Mouse (Mus musculus): ENCODE measurements around the gene Gm3238. TPM values are rescaled to one million over a fixed set of nuclear protein-coding genes. Genes with fewer than 3 reads are reported as not detected.
"Not testable (repeated sequence)": the region's sequence is repeated elsewhere in the genome, so short reads cannot be mapped to it uniquely, and the experiment has no call there.

Gene Gm3238
- polyA plus RNA-seq, 1 experiment from 2014 or later = not detected

DNA sequence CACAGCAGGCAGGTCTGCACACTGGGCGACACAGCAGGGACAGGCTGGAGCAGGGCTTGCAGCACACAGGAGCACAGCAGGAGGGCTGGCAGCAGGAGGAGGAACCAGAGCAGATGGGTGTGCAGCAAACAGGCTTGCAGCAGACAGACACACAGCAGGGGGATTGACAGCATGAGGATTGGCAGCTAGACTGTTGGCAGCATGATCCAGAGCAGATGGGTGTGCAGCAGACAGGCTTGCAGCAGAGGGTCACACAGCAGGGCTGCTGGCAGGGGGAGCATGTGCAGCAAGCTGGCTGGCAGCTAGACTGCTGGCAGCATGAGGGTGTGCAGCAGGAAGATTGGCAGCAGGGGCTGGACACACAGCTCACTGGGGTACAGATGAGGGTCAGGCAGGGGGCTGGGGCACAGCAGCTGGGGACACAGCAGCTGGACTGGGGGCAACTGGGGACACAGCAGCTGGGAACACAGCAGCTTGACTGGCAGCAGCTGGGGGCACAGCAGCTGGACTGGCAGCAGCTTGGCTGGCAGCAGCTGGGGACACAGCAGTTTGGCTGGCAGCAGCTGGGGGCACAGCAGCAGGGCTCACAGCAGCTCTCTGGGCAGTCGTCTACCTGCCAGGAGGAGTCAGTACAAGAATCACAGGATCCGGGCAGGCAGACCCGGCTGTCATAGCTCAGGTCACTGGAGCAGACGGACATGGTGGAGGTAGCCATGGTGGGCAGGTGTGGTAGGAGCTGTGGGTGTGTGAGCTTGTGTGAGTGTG, 29.0 kb downstream of the Gm3238 start, which contains the start of gene Gm18596:
Gene Gm18596 (minus strand): TSS at position 715 of the 765 bp plus-strand sequence.
- not testable (repeated sequence) for H3K27me3 ChIP-seq (replicated peaks); H3K9me3 ChIP-seq; H3K4me1 ChIP-seq; H3K4me3 ChIP-seq; H3K36me3 ChIP-seq; H3K9ac ChIP-seq; H3K27ac ChIP-seq (replicated peaks); ATAC-seq (ENCODE audit: extremely low read depth, insufficient number of reproducible peaks, low FRiP score, low TSS enrichment); H3K4me2 ChIP-seq
- 49% methylated on average over 5 of the region's 5 CpGs for WGBS

DNA sequence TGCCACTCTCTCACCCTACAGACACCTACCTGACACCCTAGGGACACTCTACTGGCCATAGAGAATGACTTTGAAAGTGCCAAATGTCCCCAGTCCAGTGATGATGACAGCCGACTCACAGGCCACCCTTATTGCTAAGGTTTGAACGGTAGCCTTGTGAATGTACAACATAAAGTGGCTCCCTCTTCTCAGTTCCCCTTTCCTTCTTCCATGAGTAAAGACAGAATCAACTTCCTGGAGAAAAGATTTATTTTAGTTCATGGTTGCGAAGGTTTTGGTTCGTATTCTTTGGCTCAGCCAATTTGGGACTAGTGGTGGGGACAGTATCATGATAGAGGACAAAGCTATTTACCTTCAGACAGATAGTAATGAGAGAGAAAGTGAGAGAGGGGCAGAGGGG, 32.2 kb downstream of the Gm3238 start:
- Histone ChIP-seq H3K9me3 (peaks cover 11% of the 10 kb centered on the region), H3K4me2 (no peak overlapping the region), H3K27me3 (replicated peaks) (no peaks in the 10 kb centered on the region), H3K27ac (replicated peaks) (no peak overlapping the region), H3K4me1 (no peaks in the 10 kb centered on the region), H3K36me3 (no peaks in the 10 kb centered on the region), H3K4me3 (no peak overlapping the region), H3K9ac (no peak overlapping the region)
- WGBS = 77% methylated on average over 4 of the region's 4 CpGs
- ATAC-seq (ENCODE audit: extremely low read depth, insufficient number of reproducible peaks, low FRiP score, low TSS enrichment) = no peak

GRCm38 (mm10) chr10:77735928-77736327, 35.2 kb downstream of the Gm3238 start:
- H3K36me3 ChIP-seq = no peaks in the 10 kb centered on the region
- H3K4me2 ChIP-seq = no peak overlapping the region
- no peaks in the 10 kb centered on the region for H3K27me3 ChIP-seq (replicated peaks)
- peaks cover 13% of the 10 kb centered on the region for H3K9me3 ChIP-seq
- ATAC-seq (ENCODE audit: extremely low read depth, insufficient number of reproducible peaks, low FRiP score, low TSS enrichment) = no peak
- H3K9ac ChIP-seq = no peak overlapping the region
- no peak overlapping the region for H3K4me3 ChIP-seq
- WGBS = 86% methylated on average over 1 of the region's 1 CpGs
- H3K27ac ChIP-seq (replicated peaks) = no peak overlapping the region
- no peaks in the 10 kb centered on the region for H3K4me1 ChIP-seq

DNA sequence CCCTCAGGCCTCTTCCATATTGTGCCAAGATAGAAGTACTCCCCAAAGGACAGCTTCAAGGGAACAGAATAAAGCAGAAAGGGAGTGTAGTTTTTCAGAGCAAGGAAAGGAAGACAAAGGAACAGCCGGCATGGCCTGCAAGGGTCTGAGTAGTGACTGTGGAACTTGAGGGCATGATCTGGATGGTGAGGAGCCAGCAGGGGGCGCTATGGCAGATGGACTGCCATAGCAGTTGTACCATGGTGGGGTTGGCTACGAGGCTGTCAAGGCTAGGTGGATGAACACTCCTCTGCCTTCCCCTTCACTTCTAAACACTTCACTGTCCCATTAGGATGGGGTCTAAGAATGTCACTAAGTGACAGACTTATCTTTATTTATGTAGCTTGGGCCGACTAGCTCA, 41.9 kb downstream of the Gm3238 start:
- ATAC-seq (ENCODE audit: extremely low read depth, insufficient number of reproducible peaks, low FRiP score, low TSS enrichment) = no peak
- H3K9me3 ChIP-seq = peaks cover 4% of the 10 kb centered on the region
- WGBS = 45% methylated on average over 4 of the region's 4 CpGs
- no peak overlapping the region for H3K4me3 ChIP-seq
- H3K36me3 ChIP-seq = no peaks in the 10 kb centered on the region
- no peak overlapping the region for H3K9ac ChIP-seq
- no peaks in the 10 kb centered on the region for H3K4me1 ChIP-seq
- H3K27me3 ChIP-seq (replicated peaks) = no peaks in the 10 kb centered on the region
- no peak overlapping the region for H3K27ac ChIP-seq (replicated peaks)
- no peak overlapping the region for H3K4me2 ChIP-seq

- no peak overlapping the region for H3K9ac ChIP-seq
- no peaks in the 10 kb centered on the region for H3K36me3 ChIP-seq
- no peak overlapping the region for H3K4me2 ChIP-seq
- no peak for ATAC-seq (ENCODE audit: extremely low read depth, insufficient number of reproducible peaks, low FRiP score, low TSS enrichment)
- no peaks in the 10 kb centered on the region for H3K27me3 ChIP-seq (replicated peaks)
- H3K27ac ChIP-seq (replicated peaks) = no peak overlapping the region
- no peaks in the 10 kb centered on the region for H3K4me1 ChIP-seq
- WGBS = 53% methylated on average over 4 of the region's 4 CpGs
- H3K4me3 ChIP-seq = no peak overlapping the region
- H3K9me3 ChIP-seq = no peaks in the 10 kb centered on the region
Measured at GRCm38 (mm10) chr10:77728280-77728679, 42.8 kb downstream of the Gm3238 start.

DNA sequence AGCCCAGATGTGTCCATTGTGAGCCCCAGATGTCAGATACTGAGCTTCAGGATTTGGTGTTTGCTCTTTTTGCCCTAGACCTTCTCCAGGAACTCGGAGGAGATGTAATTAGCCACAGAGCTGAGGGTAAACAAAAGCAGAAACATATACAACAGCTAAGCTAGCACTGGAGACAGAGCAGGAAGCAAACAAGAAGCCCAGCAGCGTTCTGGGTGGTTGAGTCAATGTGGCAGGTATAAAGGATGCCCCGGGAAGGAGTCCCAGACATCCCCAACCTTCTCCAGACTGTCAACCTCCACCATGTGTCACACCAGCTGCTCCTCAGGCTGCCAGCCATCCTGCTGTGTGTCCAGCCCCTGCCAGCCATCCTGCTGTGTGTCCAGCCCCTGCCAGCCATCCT, 44.9 kb downstream of the Gm3238 start, which contains the start of gene Gm10100:
Gene Gm10100 (plus strand): TSS at position 301 of the 400 bp plus-strand sequence.
- Histone ChIP-seq H3K27ac (replicated peaks) (no peak within 1 kb of the TSS), H3K9me3 (no peaks in the 10 kb centered on the region), H3K4me1 (no peaks in the 10 kb centered on the region), H3K4me2 (no peak within 1 kb of the TSS), H3K9ac (no peak within 1 kb of the TSS), H3K36me3 (no peaks in the 10 kb centered on the region), H3K4me3 (no peak within 1 kb of the TSS), H3K27me3 (replicated peaks) (no peaks in the 10 kb centered on the region)
- WGBS = 24% methylated on average over 3 of the region's 3 CpGs
- ATAC-seq (ENCODE audit: extremely low read depth, insufficient number of reproducible peaks, low FRiP score, low TSS enrichment) = no peak

DNA sequence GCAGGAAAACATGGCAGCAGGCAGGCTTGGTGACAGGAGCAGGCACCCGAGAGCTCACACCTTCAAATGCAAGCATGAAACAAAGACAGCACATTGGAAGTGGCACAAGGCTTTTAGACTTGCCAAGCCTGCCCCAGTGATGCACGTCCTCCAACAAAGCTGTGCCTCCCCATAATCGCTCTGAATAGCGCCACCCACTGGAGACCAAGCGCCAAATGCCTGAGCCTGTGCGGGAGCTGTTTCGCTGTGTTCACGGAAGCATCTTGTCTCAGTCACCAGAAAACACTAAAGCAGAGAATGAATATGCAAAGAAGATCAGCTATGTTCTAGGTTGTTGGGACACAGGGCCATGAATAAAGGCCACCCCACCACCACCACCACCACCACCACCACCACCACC, 46.3 kb downstream of the Gm3238 start:
- no peak overlapping the region for H3K4me2 ChIP-seq
- WGBS = 65% methylated on average over 8 of the region's 8 CpGs
- H3K4me3 ChIP-seq = no peak overlapping the region
- no peak for ATAC-seq (ENCODE audit: extremely low read depth, insufficient number of reproducible peaks, low FRiP score, low TSS enrichment)
- H3K27me3 ChIP-seq (replicated peaks) = no peaks in the 10 kb centered on the region
- H3K27ac ChIP-seq (replicated peaks) = no peak overlapping the region
- H3K36me3 ChIP-seq = no peaks in the 10 kb centered on the region
- H3K4me1 ChIP-seq = no peaks in the 10 kb centered on the region
- no peaks in the 10 kb centered on the region for H3K9me3 ChIP-seq
- H3K9ac ChIP-seq = no peak overlapping the region

Other genes with a start within 250 kb of the Gm3238 start
- gene Itgb2, start 241.1 kb downstream of the Gm3238 start, polyA plus RNA-seq (2015; fragmentation: Nextera tagmentation; extraction: Ambion mirVana) = 1.5 and 1.6 TPM in 2 replicates
- gene Pttg1ip, start 189.6 kb downstream of the Gm3238 start, polyA plus RNA-seq (2015; fragmentation: Nextera tagmentation; extraction: Ambion mirVana) = 103 and 110 TPM in 2 replicates
- gene Sumo3, start 165.2 kb downstream of the Gm3238 start, polyA plus RNA-seq (2015; fragmentation: Nextera tagmentation; extraction: Ambion mirVana) = 171 and 186 TPM in 2 replicates
- 2.8 TPM in 1 of 2 replicates, not detected in the other for gene Gm49325, start 165.1 kb downstream of the Gm3238 start, polyA plus RNA-seq (2015; fragmentation: Nextera tagmentation; extraction: Ambion mirVana)
- 78.6 and 81.9 TPM in 2 replicates for gene Ube2g2, start 149.1 kb downstream of the Gm3238 start, polyA plus RNA-seq (2015; fragmentation: Nextera tagmentation; extraction: Ambion mirVana)
- 0.07 TPM in 1 of 2 replicates, not detected in the other for gene Tspear, start 84.8 kb downstream of the Gm3238 start, polyA plus RNA-seq (2015; fragmentation: Nextera tagmentation; extraction: Ambion mirVana)
- not detected in 2 replicates for gene Gm19402, start 80.6 kb downstream of the Gm3238 start, polyA plus RNA-seq (2015; fragmentation: Nextera tagmentation; extraction: Ambion mirVana)
- not detected in 2 replicates for gene Gm9508, start 74.1 kb downstream of the Gm3238 start, polyA plus RNA-seq (2015; fragmentation: Nextera tagmentation; extraction: Ambion mirVana)
- gene Gm10272, start 64.7 kb downstream of the Gm3238 start, polyA plus RNA-seq (2015; fragmentation: Nextera tagmentation; extraction: Ambion mirVana) = not detected in 2 replicates
- gene Gm10024, start 59.9 kb downstream of the Gm3238 start, polyA plus RNA-seq (2015; fragmentation: Nextera tagmentation; extraction: Ambion mirVana) = not detected in 2 replicates
- not detected in 2 replicates for gene Gm10142, start 55.5 kb downstream of the Gm3238 start, polyA plus RNA-seq (2015; fragmentation: Nextera tagmentation; extraction: Ambion mirVana)
- gene Krtap12-1, start 50.7 kb downstream of the Gm3238 start, polyA plus RNA-seq (2015; fragmentation: Nextera tagmentation; extraction: Ambion mirVana) = not detected in 2 replicates
- not detected in 2 replicates for gene Gm10100, start 44.8 kb downstream of the Gm3238 start, polyA plus RNA-seq (2015; fragmentation: Nextera tagmentation; extraction: Ambion mirVana)
- not detected in 2 replicates for gene Gm18596, start 28.7 kb downstream of the Gm3238 start, polyA plus RNA-seq (2015; fragmentation: Nextera tagmentation; extraction: Ambion mirVana)
- not detected in 2 replicates for gene Gm9736, start 20.0 kb downstream of the Gm3238 start, polyA plus RNA-seq (2015; fragmentation: Nextera tagmentation; extraction: Ambion mirVana)
- not detected in 2 replicates for gene Gm3233, start 11.6 kb downstream of the Gm3238 start, polyA plus RNA-seq (2015; fragmentation: Nextera tagmentation; extraction: Ambion mirVana)
- not detected in 2 replicates for gene Gm7138, start 5.6 kb upstream of the Gm3238 start, polyA plus RNA-seq (2015; fragmentation: Nextera tagmentation; extraction: Ambion mirVana)
- gene Gm3250, start 11.2 kb upstream of the Gm3238 start, polyA plus RNA-seq (2015; fragmentation: Nextera tagmentation; extraction: Ambion mirVana) = not detected in 2 replicates
- not detected in 2 replicates for gene Gm7137, start 16.9 kb upstream of the Gm3238 start, polyA plus RNA-seq (2015; fragmentation: Nextera tagmentation; extraction: Ambion mirVana)
- gene Gm9639, start 23.8 kb upstream of the Gm3238 start, polyA plus RNA-seq (2015; fragmentation: Nextera tagmentation; extraction: Ambion mirVana) = not detected in 2 replicates
- not detected in 2 replicates for gene Gm19668, start 27.8 kb upstream of the Gm3238 start, polyA plus RNA-seq (2015; fragmentation: Nextera tagmentation; extraction: Ambion mirVana)
- gene Gm9507, start 40.5 kb upstream of the Gm3238 start, polyA plus RNA-seq (2015; fragmentation: Nextera tagmentation; extraction: Ambion mirVana) = not detected in 2 replicates
- gene Gm2696, start 43.4 kb upstream of the Gm3238 start, polyA plus RNA-seq (2015; fragmentation: Nextera tagmentation; extraction: Ambion mirVana) = not detected in 2 replicates
- gene Krtap10-4, start 55.8 kb upstream of the Gm3238 start, polyA plus RNA-seq (2015; fragmentation: Nextera tagmentation; extraction: Ambion mirVana) = not detected in 2 replicates
- not detected in 2 replicates for gene Krtap10-10, start 64.6 kb upstream of the Gm3238 start, polyA plus RNA-seq (2015; fragmentation: Nextera tagmentation; extraction: Ambion mirVana)
- not detected in 2 replicates for gene Gm36176, start 75.5 kb upstream of the Gm3238 start, polyA plus RNA-seq (2015; fragmentation: Nextera tagmentation; extraction: Ambion mirVana)
- gene Gm10318, start 81.5 kb upstream of the Gm3238 start, polyA plus RNA-seq (2015; fragmentation: Nextera tagmentation; extraction: Ambion mirVana) = not detected in 2 replicates
- gene Gm3285, start 90.7 kb upstream of the Gm3238 start, polyA plus RNA-seq (2015; fragmentation: Nextera tagmentation; extraction: Ambion mirVana) = not detected in 2 replicates
- 1.8 and 2.0 TPM in 2 replicates for gene Lrrc3, start 131.2 kb upstream of the Gm3238 start, polyA plus RNA-seq (2015; fragmentation: Nextera tagmentation; extraction: Ambion mirVana)
- 0.19 and 0.23 TPM in 2 replicates for gene Trpm2, start 199.2 kb upstream of the Gm3238 start, polyA plus RNA-seq (2015; fragmentation: Nextera tagmentation; extraction: Ambion mirVana)
- gene 1810043G02Rik, start 207.2 kb upstream of the Gm3238 start, polyA plus RNA-seq (2015; fragmentation: Nextera tagmentation; extraction: Ambion mirVana) = 16.3 and 18.0 TPM in 2 replicates
- 190 and 214 TPM in 2 replicates for gene Pfkl, start 238.8 kb upstream of the Gm3238 start, polyA plus RNA-seq (2015; fragmentation: Nextera tagmentation; extraction: Ambion mirVana)